Mouse (Mus musculus) hindbrain, embryonic 14.5 days (tissue): ENCODE data around the gene Cadm2. TPM values are rescaled to one million over a fixed set of nuclear protein-coding genes. Genes with fewer than 3 reads are reported as not detected.

Source experiments
- ATAC-seq: fragments of 200-750 bp; cut with Nextera tagmentation; 2 replicates; pipeline ENCODE4 v1.8.0; 2017; ENCODE audit warnings: moderate number of reproducible peaks, mild to moderate bottlenecking, moderate TSS enrichment, moderate library complexity; ENCODE audit not compliant: low FRiP score
- DNase-seq: peaks from one replicate; pipeline ENCODE4 v3.0.0-alpha.2; 2015; ENCODE audit warnings: low spot score
- H3K27ac ChIP-seq: fragments of 300-500 bp; sonication (generic); 2 replicates; pipeline ENCODE4 v1.5.1; 2014; ENCODE audit warnings: mild to moderate bottlenecking, moderate library complexity
- H3K27me3 ChIP-seq: fragments of 300-500 bp; sonication (generic); 2 replicates; pipeline ENCODE4 v1.6.1; 2014; ENCODE audit warnings: mild to moderate bottlenecking, low read length, mixed read lengths; ENCODE audit not compliant: control insufficient read depth, insufficient read depth
- H3K36me3 ChIP-seq: fragments of 300-500 bp; sonication (generic); replicated peaks from 2 replicates; pipeline ENCODE4 v1.6.1; 2014; ENCODE audit not compliant: control insufficient read depth, insufficient read depth
- H3K4me1 ChIP-seq: fragments of 300-500 bp; sonication (generic); replicated peaks from 2 replicates; pipeline ENCODE4 v1.6.1; 2014; ENCODE audit warnings: antibody characterized with exemption, low read length, mixed read lengths; ENCODE audit not compliant: control insufficient read depth, insufficient read depth
- H3K4me2 ChIP-seq: fragments of 300-500 bp; sonication (generic); replicated peaks from 2 replicates; pipeline ENCODE4 v1.6.1; 2014; ENCODE audit warnings: mild to moderate bottlenecking, moderate library complexity
- H3K4me3 ChIP-seq: fragments of 300-500 bp; sonication (generic); replicated peaks from 2 replicates; pipeline ENCODE4 v1.5.1; 2014; ENCODE audit warnings: mild to moderate bottlenecking, low read length
- H3K9ac ChIP-seq: fragments of 300-500 bp; sonication (generic); 2 replicates; pipeline ENCODE4 v1.6.1; 2014
- H3K9me3 ChIP-seq: fragments of 300-500 bp; sonication (generic); 2 replicates; pipeline ENCODE4 v1.6.1; 2016; ENCODE audit warnings: low read length; ENCODE audit not compliant: control insufficient read depth
- WGBS: fragments of 180-500 bp; shearing (Covaris S2); extraction: QIAGEN DNeasy Blood & Tissue Kit; methylation state at CpG from one replicate; pipeline ENCODE4 v1.1.7; 2014; 5-methylcytosine and 5-hydroxymethylcytosine counted together
- polyA plus RNA-seq: library from polyadenylated mRNA; unstranded; fragments of >200 nt; fragmentation: Nextera tagmentation; extraction: Ambion mirVana; gene quantifications from 2 replicates; pipeline ENCODE4 v1.2.1, GENCODE M21; 2014

Cadm2 gene
- polyA plus RNA-seq, 1 experiment from 2014 or later: 53.8 TPM

- H3K4me3 ChIP-seq: no peak overlapping the region
- 0 out of 2 replicates have a peak overlapping the region, but pooled peaks have one; percentile 1 for H3K27ac ChIP-seq
- ATAC-seq (no peak), DNase-seq (no peak)
- H3K4me1 ChIP-seq: peaks cover 5% of the 10 kb centered on the region; the same call in 1 of the 2 replicates
- no peaks in the 10 kb centered on the region for H3K36me3 ChIP-seq
- H3K4me2 ChIP-seq: no peak overlapping the region
- no peak overlapping the region for H3K9ac ChIP-seq
- no peaks in the 10 kb centered on the region for H3K27me3 ChIP-seq
- H3K9me3 ChIP-seq: no peaks in the 10 kb centered on the region
- 78% methylated on average over 6 of the region's 6 CpGs for WGBS
Observed at GRCm38 (mm10) chr16:66892359-66892758, 728.3 kb downstream of the Cadm2 start.

GRCm38 (mm10) chr16:66891559-66892247 is 729.0 kb downstream of the Cadm2 start:
- no peak overlapping the region for H3K27ac ChIP-seq
- no peaks in the 10 kb centered on the region for H3K36me3 ChIP-seq
- no peaks in the 10 kb centered on the region for H3K27me3 ChIP-seq
- H3K9me3 ChIP-seq: no peaks in the 10 kb centered on the region
- no peak for ATAC-seq
- no peak for DNase-seq
- peaks cover 5% of the 10 kb centered on the region; the same call in 1 of the 2 replicates for H3K4me1 ChIP-seq
- H3K9ac ChIP-seq: no peak overlapping the region
- no peak overlapping the region for H3K4me2 ChIP-seq
- no peak overlapping the region for H3K4me3 ChIP-seq
- 64% methylated on average over 6 of the region's 6 CpGs for WGBS

- Histone ChIP-seq H3K9ac (no peak overlapping the region), H3K4me2 (no peak overlapping the region), H3K4me1 (peaks cover 5% of the 10 kb centered on the region; the same call in 1 of the 2 replicates), H3K36me3 (no peaks in the 10 kb centered on the region), H3K4me3 (no peak overlapping the region), H3K27me3 (no peaks in the 10 kb centered on the region), H3K9me3 (no peaks in the 10 kb centered on the region), H3K27ac (no peak overlapping the region)
- ATAC-seq (no peak), DNase-seq (no peak)
- WGBS: 92% methylated on average over 8 of the region's 8 CpGs
Observed at GRCm38 (mm10) chr16:66889907-66890306, 730.8 kb downstream of the Cadm2 start.

DNA sequence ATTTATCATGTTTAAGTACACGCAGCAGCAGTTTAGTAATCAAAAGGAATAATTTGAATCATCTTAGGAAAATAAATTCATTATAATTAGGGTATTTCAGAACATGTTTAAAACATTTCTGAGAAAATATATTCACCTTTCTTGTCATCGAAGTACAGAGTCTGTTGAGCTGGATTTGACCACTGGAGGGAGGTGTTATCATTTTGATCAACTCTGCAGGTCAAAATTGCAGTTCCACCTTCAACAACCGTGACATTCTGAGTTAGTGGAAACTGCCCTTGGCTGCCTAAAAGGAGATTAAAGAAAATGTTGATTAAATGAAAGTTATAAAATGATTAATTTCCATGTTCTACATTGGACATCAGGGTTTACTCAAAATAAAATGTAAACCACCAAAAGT is 738.1 kb downstream of the Cadm2 start:
- no peaks in the 10 kb centered on the region for H3K9me3 ChIP-seq
- ATAC-seq: no peak
- no peaks in the 10 kb centered on the region for H3K27me3 ChIP-seq
- 58% methylated on average over 3 of the region's 3 CpGs for whole genome bisulfite sequencing
- no peaks in the 10 kb centered on the region for H3K36me3 ChIP-seq
- no peak overlapping the region for H3K4me2 ChIP-seq
- no peaks in the 10 kb centered on the region for H3K4me1 ChIP-seq
- H3K9ac ChIP-seq: no peak overlapping the region
- no peak overlapping the region for H3K27ac ChIP-seq
- no peak overlapping the region for H3K4me3 ChIP-seq
- peak; percentile 45 for DNase-seq

- Histone ChIP-seq H3K9me3 (no peaks in the 10 kb centered on the region), H3K4me3 (no peak overlapping the region), H3K27me3 (no peaks in the 10 kb centered on the region), H3K27ac (no peak overlapping the region), H3K4me2 (no peak overlapping the region), H3K36me3 (no peaks in the 10 kb centered on the region), H3K4me1 (no peaks in the 10 kb centered on the region), H3K9ac (no peak overlapping the region)
- 75% methylated on average over 3 of the region's 3 CpGs for WGBS
- ATAC-seq (no peak), DNase-seq (no peak)
Observed at GRCm38 (mm10) chr16:66871201-66871600, 749.5 kb downstream of the Cadm2 start.

DNA sequence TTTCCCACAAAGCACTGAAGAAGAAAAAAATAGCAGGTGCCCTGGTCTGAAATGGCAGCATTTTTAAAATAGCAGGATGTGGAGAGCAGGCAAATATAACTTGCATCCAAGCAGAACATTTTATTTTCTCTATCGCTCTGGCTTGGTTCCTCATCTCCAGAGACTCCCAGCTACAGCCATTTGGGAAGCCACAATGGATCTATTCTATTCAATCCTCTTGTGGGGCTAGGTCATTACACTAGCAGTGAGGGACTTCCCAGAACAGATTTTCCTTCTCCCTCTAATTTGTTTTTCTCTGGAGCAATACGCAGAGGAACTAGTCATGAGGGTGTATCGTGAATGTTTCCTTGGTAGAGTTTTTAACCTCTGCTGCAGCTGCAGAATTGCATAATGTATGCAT is 769.7 kb downstream of the Cadm2 start:
- H3K27ac ChIP-seq: no peak overlapping the region
- no peak for DNase-seq
- ATAC-seq: peak; percentile 14; the same call in 1 of the 2 replicates

GRCm38 (mm10) chr16:66824866-66825265 is 795.8 kb downstream of the Cadm2 start:
- WGBS: 83% methylated on average over 3 of the region's 3 CpGs
- no peak overlapping the region for H3K9ac ChIP-seq
- ATAC-seq: no peak
- no peak overlapping the region for H3K27ac ChIP-seq
- H3K4me3 ChIP-seq: no peak overlapping the region
- no peaks in the 10 kb centered on the region for H3K9me3 ChIP-seq
- no peaks in the 10 kb centered on the region for H3K4me1 ChIP-seq
- DNase-seq: no peak
- H3K27me3 ChIP-seq: no peaks in the 10 kb centered on the region
- H3K36me3 ChIP-seq: no peaks in the 10 kb centered on the region
- no peak overlapping the region for H3K4me2 ChIP-seq

More for the DNA sequence above, 769.7 kb downstream of the Cadm2 start:
- Histone ChIP-seq H3K4me2 (no peak overlapping the region), H3K4me3 (no peak overlapping the region), H3K4me1 (no peaks in the 10 kb centered on the region), H3K9ac (no peak overlapping the region), H3K9me3 (no peaks in the 10 kb centered on the region), H3K27me3 (no peaks in the 10 kb centered on the region), H3K36me3 (no peaks in the 10 kb centered on the region)
- WGBS: 39% methylated on average over 3 of the region's 3 CpGs

GRCm38 (mm10) chr16:66811495-66811894 is 809.2 kb downstream of the Cadm2 start:
- Histone ChIP-seq H3K4me1 (no peaks in the 10 kb centered on the region), H3K9me3 (no peaks in the 10 kb centered on the region), H3K27me3 (no peaks in the 10 kb centered on the region), H3K4me2 (no peak overlapping the region), H3K9ac (no peak overlapping the region), H3K36me3 (no peaks in the 10 kb centered on the region), H3K4me3 (no peak overlapping the region), H3K27ac (no peak overlapping the region)
- ATAC-seq (no peak), DNase-seq (no peak)

- H3K4me2 ChIP-seq: no peak overlapping the region
- DNase-seq (no peak), ATAC-seq (no peak)
- no peaks in the 10 kb centered on the region for H3K4me1 ChIP-seq
- H3K4me3 ChIP-seq: no peak overlapping the region
- H3K36me3 ChIP-seq: no peaks in the 10 kb centered on the region
- H3K27me3 ChIP-seq: no peaks in the 10 kb centered on the region
- H3K27ac ChIP-seq: no peak overlapping the region
- no peak overlapping the region for H3K9ac ChIP-seq
- H3K9me3 ChIP-seq: no peaks in the 10 kb centered on the region
- WGBS: 66% methylated on average over 3 of the region's 3 CpGs
Observed at GRCm38 (mm10) chr16:66798204-66798603, 822.5 kb downstream of the Cadm2 start.

DNA sequence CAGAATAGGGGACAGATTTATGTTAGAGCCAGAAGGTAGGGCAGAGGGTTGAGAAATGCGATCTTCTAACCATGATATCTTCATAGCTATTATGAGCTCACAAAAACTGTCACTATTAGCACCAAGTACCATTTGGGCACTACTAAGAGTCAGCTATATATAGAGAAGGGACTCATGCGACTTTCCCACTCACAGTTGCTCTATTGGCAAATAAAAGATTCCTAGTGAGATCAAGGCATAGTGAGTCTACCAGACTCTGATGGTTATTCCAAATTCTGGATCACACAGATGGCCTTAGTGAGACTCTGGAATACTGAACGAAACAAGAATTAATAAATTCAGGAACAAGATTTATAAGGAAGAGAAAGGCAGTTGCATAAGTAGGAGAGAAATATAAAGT is 827.6 kb downstream of the Cadm2 start:
- no peak for DNase-seq
- Histone ChIP-seq H3K4me3 (no peak overlapping the region), H3K27me3 (no peaks in the 10 kb centered on the region), H3K36me3 (no peaks in the 10 kb centered on the region), H3K9ac (no peak overlapping the region), H3K9me3 (no peaks in the 10 kb centered on the region), H3K4me1 (no peaks in the 10 kb centered on the region), H3K27ac (no peak overlapping the region), H3K4me2 (no peak overlapping the region)
- no peak for ATAC-seq
- whole genome bisulfite sequencing: 88% methylated on average over 3 of the region's 3 CpGs
